Mouse (Mus musculus): ENCODE data around the gene Msantd2. TPM values are rescaled to one million over a fixed set of nuclear protein-coding genes. Genes with fewer than 3 reads are reported as not detected.

Gene Msantd2
- total RNA-seq, 2 experiments from 2014 or later, result 14.0 to 23.0 TPM

- peak; percentile 61 to 82 for DNase-seq (ENCODE audit: low spot score in 2 of 2)
Measured at GRCm38 (mm10) chr9:37567892-37568604, 78.9 kb downstream of the Msantd2 start.

GRCm38 (mm10) chr9:37568605-37569214 lies 79.6 kb downstream of the Msantd2 start:
- no peak for DNase-seq (ENCODE audit: low spot score in 2 of 2)

- DNase-seq (ENCODE audit: low spot score in 2 of 2), result no peak
Measured at GRCm38 (mm10) chr9:37569231-37569835, 80.2 kb downstream of the Msantd2 start.

DNA sequence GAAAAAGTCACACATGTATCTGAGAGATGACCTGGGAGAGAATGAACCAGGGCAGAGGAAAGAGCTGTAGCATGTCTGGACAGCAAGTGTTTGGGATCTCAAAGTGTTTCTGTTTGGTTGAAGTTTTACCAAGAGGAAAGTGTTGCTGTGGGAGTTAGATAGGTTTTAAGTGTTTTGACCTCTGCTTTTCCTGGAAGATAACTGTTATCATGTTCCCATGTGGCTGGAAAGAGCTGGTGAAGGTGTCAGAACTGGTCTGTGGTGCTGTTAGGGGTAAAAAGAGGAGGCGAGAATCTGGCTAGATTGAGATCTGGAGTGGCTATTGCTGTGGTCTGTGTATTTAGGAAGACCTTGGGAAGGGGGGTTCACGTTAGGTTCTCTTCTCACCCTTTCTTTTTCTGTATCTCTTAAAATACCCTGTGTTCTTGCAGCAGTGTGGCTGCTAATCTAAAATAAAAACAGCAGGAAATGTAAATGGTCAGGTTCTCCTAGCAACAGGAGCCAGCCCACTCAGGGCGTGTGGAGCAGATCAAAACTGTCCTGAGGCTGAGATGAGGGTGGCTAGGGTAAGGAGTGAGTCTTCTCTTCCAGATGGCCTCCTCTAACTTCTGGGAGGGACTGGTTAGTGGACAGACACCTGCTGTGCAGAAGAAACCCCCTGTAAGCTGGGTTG lies 83.2 kb downstream of the Msantd2 start:
- peak in 1 of 2 experiments; percentile 25 for DNase-seq (ENCODE audit: low spot score in 2 of 2)

Other genes starting within 250 kb of the Msantd2 start
- gene Slc37a2, start 233.6 kb upstream of the Msantd2 start, total RNA-seq (2021), result 1 to 10 TPM; 1.3 TPM
- 1 to 10 TPM; 2.0 to 2.2 TPM for gene Ccdc15, start 140.9 kb upstream of the Msantd2 start, total RNA-seq (2021)
- gene Hepacam, start 122.0 kb upstream of the Msantd2 start, total RNA-seq (2021), result 10 to 100 TPM; 45.4 to 47.9 TPM
- 1 to 10 TPM; 4.9 to 7.2 TPM for gene Robo4, start 87.4 kb upstream of the Msantd2 start, total RNA-seq (2021)
- gene Robo3, start 56.1 kb upstream of the Msantd2 start, total RNA-seq (2021), result 10 to 100 TPM; 12.7 to 21.8 TPM
- 10 to 100 TPM; 19.7 to 21.4 TPM for gene Esam, start 38.8 kb downstream of the Msantd2 start, total RNA-seq (2021)
- gene Vsig2, start 49.9 kb downstream of the Msantd2 start, total RNA-seq (2021), result 1 to 10 TPM; 3.9 to 5.0 TPM
- gene Nrgn, start 63.6 kb downstream of the Msantd2 start, total RNA-seq (2021), result 1,000 to 10,000 TPM; 1,653 to 1,729 TPM
- 10 to 100 TPM; 15.2 to 18.6 TPM for gene Siae, start 66.4 kb downstream of the Msantd2 start, total RNA-seq (2021)
- 1 to 10 TPM; 1.7 to 1.8 TPM for gene Spa17, start 124.4 kb downstream of the Msantd2 start, total RNA-seq (2021)
- gene Tbrg1, start 168.0 kb downstream of the Msantd2 start, total RNA-seq (2021), result 10 to 100 TPM; 47.5 to 58.0 TPM
- not detected for gene Panx3, start 179.9 kb downstream of the Msantd2 start, total RNA-seq (2021)
- not detected for gene Olfr160, start 226.9 kb downstream of the Msantd2 start, total RNA-seq (2021)

All from left cerebral cortex, adult 18-20 months (tissue).